Mouse (Mus musculus) bone marrow macrophage, adult 2 months (primary cell): ENCODE measurements at regions not wholly inside any gene's neighbourhood (a gene's known extent, or its start where the extent isn't known, plus 50 kb on each side); places are given as distances from the start of the nearest gene placed in this dataset.

Experiments
- H3K27ac ChIP-seq: 2 replicates; pipeline ENCODE4 v1.5.1; 2012; ENCODE audit warnings: low read depth, low read length; ENCODE audit not compliant: insufficient read depth
- H3K4me1 ChIP-seq: 2 replicates; pipeline ENCODE4 v1.6.1; 2012; ENCODE audit warnings: low read length; ENCODE audit not compliant: control insufficient read depth, insufficient read depth
- H3K4me3 ChIP-seq: 2 replicates; pipeline ENCODE4 v1.5.1; 2012; ENCODE audit warnings: mild to moderate bottlenecking, low read length, moderate library complexity; ENCODE audit not compliant: insufficient read depth
- CTCF ChIP-seq: IDR thresholded peaks from 2 replicates; pipeline ENCODE4 v1.5.1; 2012; ENCODE audit warnings: low read depth, mild to moderate bottlenecking, low read length, moderate library complexity
- POLR2A ChIP-seq: IDR thresholded peaks from 2 replicates; pipeline ENCODE4 v1.6.1; 2012; ENCODE audit warnings: mild to moderate bottlenecking, low read depth, low read length, borderline replicate concordance

DNA sequence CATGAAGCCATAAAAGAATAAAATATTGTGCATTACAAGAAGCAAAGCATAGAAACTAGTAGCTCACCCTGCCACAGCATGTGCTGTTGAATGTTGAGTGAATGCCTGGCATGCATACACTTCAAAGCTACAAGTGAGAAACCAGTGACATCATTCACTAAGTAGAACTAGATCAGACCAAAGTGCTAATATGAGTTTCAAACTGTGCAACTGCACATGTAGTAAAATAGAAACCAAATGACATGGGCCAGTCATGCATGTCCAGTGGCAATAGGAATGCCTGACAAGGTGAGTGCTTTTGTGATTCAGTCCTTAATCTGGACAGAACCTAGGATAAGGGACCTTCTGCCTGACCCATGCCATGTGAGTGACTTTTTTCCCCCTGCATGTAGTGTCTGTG lies 111.3 kb upstream of the Cxxc4 start:
- Histone ChIP-seq H3K27ac (no peak overlapping the region), H3K4me3 (no peak overlapping the region), H3K4me1 (no peaks in the 10 kb centered on the region)
- TF ChIP-seq POLR2A (no peak), CTCF (no peak)

DNA sequence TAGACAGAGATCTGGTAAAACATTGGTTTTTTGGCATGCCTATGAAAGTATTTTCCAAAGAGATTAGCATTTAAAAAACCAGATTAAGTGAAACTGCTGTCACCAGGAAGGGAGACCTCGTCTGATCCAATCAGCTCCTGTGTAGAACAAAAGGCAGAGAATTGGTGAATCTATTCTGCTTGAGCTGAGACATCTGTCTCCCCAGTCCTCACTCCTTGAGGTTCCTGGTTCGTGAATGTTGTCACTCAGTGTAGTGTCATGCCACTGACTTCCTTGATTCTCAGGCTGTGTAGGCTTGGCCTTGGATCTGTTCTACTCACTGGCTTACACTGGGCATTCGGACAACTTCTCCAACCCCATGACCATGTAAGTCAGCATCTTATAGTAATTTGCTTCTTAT lies 105.9 kb upstream of the Cxxc4 start:
- TF ChIP-seq POLR2A (no peak), CTCF (no peak)
- Histone ChIP-seq H3K4me3 (no peak overlapping the region), H3K4me1 (no peaks in the 10 kb centered on the region), H3K27ac (no peak overlapping the region)

DNA sequence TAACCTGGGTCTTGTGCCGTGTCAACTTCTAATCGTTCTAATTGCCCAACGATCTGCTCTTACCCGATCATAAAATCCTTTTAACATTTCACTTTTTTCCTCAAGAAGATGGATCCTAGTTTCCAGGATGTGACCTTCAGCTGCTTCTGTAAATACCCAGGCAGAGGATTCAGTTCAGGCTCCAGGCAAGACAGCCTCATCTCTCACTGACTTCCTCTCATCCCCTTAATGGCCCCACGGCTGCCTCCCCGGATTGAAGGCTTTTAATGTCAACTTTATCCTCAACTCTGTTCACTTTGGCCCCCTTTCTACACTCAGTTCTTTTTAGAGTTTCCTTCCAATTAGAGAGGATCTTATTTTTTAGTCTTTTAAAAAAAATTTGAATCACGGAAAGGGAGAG lies 91.0 kb upstream of the Cxxc4 start:
- H3K4me1 ChIP-seq, result no peaks in the 10 kb centered on the region
- H3K27ac ChIP-seq, result no peak overlapping the region
- TF ChIP-seq CTCF (no peak), POLR2A (no peak)
- H3K4me3 ChIP-seq, result no peak overlapping the region; the same call in 1 of the 2 replicates

DNA sequence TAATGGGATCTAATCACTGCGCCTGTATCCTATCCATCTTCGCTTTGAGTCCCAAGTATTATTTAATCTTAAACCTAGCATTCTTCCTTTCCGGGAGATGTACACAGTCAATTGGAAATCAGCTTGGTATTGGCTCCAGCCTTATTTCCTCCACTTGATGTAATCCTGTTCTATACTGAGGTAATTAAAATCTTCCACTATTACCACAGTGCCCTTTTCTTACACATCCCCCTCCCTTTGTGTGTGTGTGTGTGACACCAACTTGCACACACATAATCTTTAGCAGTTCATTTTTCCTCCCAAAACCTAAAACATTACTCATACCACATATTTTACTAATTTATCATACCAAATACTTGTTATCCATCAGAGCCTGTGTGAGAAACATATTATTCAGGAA lies 90.3 kb upstream of the Cxxc4 start:
- H3K27ac ChIP-seq, result no peak overlapping the region
- H3K4me1 ChIP-seq, result no peaks in the 10 kb centered on the region
- no peak overlapping the region for H3K4me3 ChIP-seq
- TF ChIP-seq CTCF (no peak), POLR2A (no peak)

DNA sequence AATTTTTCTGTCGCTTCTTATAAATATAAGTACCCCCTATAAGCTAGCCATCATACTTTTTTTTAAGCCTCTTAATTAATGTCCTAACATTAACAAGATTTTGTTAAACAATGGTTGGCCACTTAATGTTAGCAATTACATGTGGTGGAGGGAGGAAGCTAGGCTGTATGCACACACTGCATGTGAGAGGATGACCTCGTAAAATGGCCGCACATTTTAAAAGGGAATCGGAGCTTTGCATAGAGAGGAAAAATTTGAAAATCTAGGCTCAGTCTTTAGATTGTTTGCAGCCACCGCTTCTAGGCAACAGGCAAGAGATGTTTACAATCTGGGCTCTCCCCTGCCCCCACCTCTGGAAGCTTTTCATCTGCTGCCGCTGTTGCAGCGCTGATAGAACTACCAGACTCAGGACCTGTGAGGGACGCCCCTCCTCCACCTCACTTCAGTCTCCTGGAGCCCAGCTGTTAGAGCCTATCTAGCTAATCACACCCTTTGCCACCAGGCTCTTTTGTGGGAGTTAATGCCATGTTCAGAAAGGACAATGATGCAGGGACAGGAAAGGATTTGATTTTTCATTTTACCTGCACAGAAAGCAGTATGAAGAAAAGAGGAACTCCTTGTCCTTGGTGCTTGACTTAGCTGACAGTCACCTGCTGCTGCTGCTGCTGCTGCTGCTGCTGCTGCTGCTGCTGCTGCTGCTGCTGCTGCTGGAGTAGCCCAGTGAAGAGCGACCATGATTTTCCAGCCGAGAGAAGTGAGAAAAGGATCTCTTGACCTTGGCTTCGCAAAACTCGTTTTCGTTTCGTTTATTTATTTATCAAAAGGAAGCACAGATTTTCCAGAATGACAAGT lies 89.7 kb upstream of the Cxxc4 start:
- TF ChIP-seq CTCF (no peak), POLR2A (no peak)
- H3K4me1 ChIP-seq, result no peaks in the 10 kb centered on the region
- no peak overlapping the region for H3K4me3 ChIP-seq
- H3K27ac ChIP-seq, result no peak overlapping the region

DNA sequence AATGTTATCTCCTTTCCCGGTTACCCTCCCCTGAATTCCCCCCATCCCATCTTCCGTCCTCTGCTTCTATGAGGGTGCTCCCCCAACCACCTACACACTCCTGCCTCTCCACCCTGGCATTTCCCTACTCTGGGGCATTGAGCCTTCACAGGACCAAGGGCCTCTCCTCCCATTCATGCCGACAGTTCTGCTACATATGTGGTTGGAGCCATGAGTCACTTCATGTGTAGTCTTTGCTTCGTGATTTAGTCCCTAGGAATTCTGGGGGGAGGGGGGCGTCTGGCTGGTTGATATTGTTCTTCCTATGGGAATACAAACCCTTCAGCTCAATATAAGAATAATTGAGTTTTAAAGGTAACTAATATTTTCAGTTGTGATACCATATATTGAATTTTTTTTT lies 74.0 kb upstream of the Cxxc4 start:
- Histone ChIP-seq H3K4me3 (no peak overlapping the region), H3K27ac (no peak overlapping the region), H3K4me1 (no peaks in the 10 kb centered on the region)
- TF ChIP-seq POLR2A, result no peak
- no peak for TF ChIP-seq CTCF

DNA sequence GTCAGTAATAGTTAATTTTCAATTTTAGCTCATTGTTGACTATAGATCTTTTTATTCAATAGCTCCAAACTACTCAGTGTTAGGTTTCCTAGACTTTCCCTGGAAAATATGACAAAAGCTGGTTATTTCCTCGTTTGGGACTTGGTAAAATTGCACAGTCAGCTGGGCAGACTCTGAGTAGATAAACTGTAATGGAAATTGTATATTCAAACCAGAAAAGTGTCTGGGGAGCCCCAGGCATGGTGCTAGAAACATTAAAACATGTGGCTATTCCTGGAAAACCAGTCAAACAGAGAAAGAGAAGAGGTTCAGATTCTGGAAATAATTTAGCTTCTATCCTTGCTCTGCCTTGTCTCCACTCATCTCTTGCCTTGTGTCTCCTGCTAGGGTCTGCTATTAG lies 66.4 kb upstream of the Cxxc4 start:
- no peaks in the 10 kb centered on the region for H3K4me1 ChIP-seq
- H3K27ac ChIP-seq, result no peak overlapping the region
- TF ChIP-seq POLR2A (no peak), CTCF (no peak)
- H3K4me3 ChIP-seq, result no peak overlapping the region

DNA sequence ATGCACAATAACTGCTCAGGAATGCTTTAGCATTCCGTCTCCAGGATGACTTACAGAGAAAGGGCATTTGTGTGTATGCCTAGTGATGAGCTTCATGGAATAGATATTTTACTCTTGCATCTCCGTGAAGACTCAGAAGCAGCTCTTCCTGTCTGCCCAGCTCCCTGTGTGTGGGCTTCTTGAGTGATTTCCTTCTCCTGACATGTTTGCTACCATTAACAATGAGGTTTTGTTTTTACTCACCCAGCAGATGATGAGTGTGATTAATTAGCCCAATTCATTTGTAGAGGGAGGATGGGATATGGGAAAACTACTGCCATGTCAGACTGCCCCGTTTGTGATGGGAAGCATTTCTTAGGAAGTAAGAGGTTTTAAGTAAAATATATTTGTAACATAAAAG lies 63.9 kb upstream of the Cxxc4 start:
- Histone ChIP-seq H3K27ac (no peak overlapping the region), H3K4me1 (no peaks in the 10 kb centered on the region), H3K4me3 (no peak overlapping the region)
- TF ChIP-seq CTCF (no peak), POLR2A (no peak)

DNA sequence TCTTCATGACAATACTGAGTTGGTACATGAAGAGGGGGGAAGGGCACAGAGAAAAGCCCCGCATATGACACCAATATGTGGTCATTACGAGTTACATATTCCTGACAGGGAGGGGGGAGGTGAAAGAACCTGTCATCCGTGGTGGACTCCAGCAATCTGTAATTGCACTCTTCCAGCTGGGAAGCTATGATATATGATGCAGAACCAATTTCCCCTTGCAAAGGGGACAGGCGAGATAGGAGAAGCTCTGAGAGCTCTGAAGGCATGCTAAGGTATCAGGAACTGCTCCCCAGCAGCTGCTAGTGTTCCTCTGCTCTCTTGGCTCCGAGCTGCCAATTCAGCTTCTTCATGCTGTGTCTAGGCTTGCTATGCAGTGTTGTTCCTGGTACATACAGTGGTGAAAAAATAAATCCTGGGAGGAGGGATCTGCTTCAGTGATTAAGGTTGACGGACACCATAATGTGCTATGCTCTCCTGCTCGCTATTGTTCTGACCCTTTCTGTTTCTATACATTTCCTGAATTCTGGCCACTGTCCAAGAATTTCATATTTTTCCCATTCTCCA lies 57.7 kb upstream of the Cxxc4 start:
- H3K27ac ChIP-seq, result no peak overlapping the region
- no peak for TF ChIP-seq POLR2A
- no peak for TF ChIP-seq CTCF
- no peaks in the 10 kb centered on the region for H3K4me1 ChIP-seq
- no peak overlapping the region for H3K4me3 ChIP-seq

DNA sequence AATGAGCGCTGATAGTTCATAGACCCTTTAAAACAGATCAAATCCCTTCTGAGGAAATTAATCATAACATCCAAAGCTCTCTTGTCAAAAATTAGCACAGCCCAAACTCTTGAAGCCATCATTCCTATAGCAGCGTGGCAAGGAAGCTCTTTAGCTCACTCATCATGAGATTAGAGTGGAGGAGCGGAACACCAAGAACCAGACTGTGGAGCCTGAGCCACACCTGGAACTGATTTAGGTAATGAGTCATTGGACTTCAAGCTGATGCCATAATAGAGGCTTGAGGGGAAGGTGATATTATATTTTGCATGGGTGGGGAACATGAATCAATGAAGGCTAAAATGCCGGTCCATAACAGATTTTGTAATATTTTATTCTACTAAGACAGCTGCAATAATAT lies 52.2 kb upstream of the Cxxc4 start:
- H3K4me3 ChIP-seq, result no peak overlapping the region
- TF ChIP-seq POLR2A, result no peak
- no peak for TF ChIP-seq CTCF
- H3K27ac ChIP-seq, result no peak overlapping the region

More for the DNA sequence above, 52.2 kb upstream of the Cxxc4 start:
- H3K4me1 ChIP-seq, result no peaks in the 10 kb centered on the region
